Mouse (Mus musculus) cerebellum, postnatal 4 days (tissue): ENCODE data around the gene Setmar.

ENCODE experiments used
- DNase-seq, 2 experiments: peaks; one replicate each; pipeline ENCODE4 v3.0.0; 2022; ENCODE audit warnings: low spot score in 2 of 2, mixed read lengths in 1 of 2

Gene Setmar

GRCm38 (mm10) chr6:108064918-108065526 is at the start of gene Setmar:
Gene Setmar, plus strand, starts transcription at chr6:108065045.
- DNase-seq, result peak; percentile 93 to 96

- no peak for DNase-seq
Measured at GRCm38 (mm10) chr6:108021646-108022045, 43.2 kb upstream of the Setmar start.

DNA sequence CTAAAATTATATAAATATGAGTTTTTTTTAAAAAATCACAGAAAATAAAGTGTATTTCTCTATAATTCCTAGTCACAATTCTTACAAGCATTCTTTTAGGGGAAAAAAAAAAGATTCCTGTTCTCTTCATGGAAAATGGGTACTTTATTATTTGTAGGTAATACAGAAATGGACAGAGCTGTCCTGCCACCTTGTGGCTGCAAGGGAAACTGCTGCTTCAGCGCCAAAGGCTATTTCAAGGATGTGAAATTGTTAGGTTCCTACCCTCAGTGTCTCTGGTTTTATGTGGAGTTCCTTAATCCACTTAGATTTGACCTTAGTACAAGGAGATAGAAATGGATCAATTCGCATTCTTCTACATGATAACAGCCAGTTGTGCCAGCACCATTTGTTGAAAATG is 9.8 kb upstream of the Setmar start:
- DNase-seq, result peak in 1 of 2 experiments; percentile 62

DNA sequence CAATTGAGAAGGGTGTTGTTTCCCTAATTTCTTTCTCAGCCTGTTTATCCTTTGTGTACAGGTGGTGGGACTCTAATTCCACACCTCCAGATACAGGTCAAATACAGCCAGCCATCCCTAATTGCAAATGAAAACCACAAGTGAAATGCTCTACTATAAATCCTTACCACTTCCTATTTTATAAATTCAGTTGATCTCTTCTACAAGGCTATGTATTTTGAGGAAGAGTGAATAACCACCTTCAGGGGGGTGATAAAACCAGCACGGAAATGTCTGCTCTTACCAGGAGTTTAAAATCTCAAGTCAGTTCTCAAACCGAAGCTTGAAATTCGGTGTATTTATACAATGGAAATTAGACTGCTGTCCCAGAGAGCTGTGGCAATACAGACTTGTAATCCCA is 8.9 kb upstream of the Setmar start:
- DNase-seq, result no peak

DNA sequence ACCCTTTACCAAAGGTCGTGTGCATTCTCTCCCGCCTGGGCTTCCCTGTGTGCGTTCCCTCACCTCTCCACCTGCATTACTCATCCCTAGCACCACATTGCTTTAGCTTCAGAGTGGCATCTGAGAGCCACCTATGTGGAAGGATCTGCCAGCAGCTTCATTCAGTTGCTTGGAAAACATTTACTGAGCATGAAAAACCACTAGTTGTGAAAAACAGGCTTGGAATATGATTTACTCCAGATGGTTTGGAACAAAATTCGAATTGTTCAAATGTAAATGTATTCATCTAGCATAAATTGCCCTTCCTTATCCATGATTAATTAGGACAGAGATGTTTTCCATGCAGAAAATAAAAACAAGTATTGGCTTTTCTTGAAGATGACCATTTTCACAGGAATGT is 7.5 kb upstream of the Setmar start:
- no peak for DNase-seq

DNA sequence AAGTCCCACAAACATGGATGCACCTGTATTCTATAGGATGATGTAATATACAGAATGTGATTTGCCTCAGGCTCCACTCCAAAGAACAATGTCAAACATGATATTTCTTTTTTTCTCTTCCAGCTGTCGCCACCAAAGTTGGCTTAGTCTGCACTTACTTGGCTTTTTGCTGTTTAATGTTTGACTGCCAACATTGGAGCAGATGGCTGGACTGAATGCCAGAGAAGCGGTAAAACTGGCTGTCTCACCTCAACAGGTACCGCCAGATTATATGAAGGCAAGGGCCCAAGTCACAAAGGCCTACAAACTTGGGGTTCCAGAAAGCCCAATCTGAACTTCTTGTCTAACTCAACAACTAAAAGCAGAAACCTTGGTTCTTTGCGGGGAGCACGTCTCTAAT is 6.8 kb upstream of the Setmar start:
- no peak for DNase-seq

- DNase-seq, result no peak
Measured at GRCm38 (mm10) chr6:108061121-108061520, 3.7 kb upstream of the Setmar start.

DNA sequence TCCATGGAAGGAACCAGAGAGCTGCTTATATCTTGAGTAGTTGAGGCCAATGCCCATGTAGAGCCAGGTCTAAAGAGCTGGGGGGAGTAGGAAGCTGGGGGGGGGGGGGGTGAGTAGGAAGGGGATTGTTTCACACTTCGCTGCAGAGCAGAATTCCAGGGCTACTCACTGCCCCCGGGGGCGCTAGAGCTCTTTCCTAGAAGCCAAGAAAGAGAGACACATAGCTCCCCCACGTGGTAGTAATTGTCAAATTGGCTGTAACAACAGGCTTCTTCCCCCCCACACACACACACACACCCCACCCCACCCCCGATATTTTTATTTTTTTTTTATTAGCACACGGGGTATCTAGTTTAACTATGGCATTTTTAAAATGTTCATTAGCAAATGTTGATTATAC is 738 bp downstream of the Setmar start:
- DNase-seq, result peak; percentile 63 to 82

GRCm38 (mm10) chr6:108070947-108071346 is 6.1 kb downstream of the Setmar start:
- DNase-seq, result no peak

- no peak for DNase-seq
Measured at GRCm38 (mm10) chr6:108073071-108073470, 8.2 kb downstream of the Setmar start.

DNA sequence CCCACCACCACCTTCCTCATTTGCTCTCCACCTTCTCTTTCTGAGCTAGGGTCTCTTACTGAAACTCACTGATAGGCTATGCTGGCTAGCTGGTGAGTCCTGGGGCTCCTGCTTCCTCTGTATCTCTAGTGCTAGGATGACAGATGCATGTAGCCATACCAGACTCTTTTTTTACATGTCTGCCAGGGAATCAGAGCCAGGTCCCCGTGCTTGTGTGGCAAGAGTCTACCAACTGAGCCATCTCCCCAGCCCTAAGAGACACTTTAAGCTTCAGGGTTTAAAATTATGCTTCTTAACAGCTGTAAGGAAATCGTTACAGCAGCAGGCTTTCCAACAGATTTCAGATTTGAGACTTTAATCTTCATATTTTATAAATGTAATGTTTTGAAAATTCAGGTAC is 9.1 kb downstream of the Setmar start:
- no peak for DNase-seq

DNA sequence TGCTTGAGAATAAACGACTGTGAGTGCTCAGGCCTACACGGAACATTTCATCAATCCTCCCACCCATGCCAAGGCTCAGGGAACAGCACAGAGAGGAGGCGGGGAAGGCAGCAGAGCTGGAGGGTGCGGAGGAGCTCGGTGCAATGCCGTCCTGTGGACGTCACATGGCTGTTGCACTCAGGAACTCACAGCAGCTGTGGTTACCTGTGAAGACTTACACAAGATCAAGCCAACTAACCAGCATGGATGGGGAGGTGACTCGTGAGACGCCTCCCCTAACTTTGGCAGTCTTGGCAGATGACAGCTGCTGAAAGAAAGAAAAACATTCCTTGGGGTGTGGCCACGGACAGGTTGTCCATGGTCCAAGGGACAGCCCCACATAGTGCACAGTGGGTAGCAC is 9.8 kb downstream of the Setmar start:
- no peak for DNase-seq

GRCm38 (mm10) chr6:108075857-108076256 is 11.0 kb downstream of the Setmar start:
- DNase-seq, result no peak

- no peak for DNase-seq
Measured at GRCm38 (mm10) chr6:108091296-108091695, 26.5 kb downstream of the Setmar start.

DNA sequence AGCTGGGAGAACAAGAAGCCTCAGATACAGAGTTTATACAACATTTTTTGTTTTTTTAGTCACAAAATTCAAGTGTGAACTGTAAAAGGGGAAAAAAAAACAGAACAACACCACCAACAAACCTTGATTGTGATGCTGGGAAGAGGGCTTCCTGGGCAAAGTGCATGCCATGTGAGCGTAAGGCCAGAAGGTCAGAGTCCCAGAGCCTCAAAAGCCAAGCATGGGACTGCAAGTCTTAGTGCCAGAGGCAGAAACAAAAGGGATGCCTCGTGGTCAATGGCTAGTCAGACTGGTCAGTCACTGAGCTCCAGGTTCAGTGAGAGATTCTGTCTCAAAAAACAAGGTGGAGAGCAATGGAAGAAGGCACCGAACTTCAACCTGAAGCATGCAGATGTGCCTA is 27.8 kb downstream of the Setmar start:
- no peak for DNase-seq

- DNase-seq, result no peak
Measured at GRCm38 (mm10) chr6:108093449-108093848, 28.6 kb downstream of the Setmar start.

- DNase-seq, result no peak
Measured at GRCm38 (mm10) chr6:108095445-108095844, 30.6 kb downstream of the Setmar start.

DNA sequence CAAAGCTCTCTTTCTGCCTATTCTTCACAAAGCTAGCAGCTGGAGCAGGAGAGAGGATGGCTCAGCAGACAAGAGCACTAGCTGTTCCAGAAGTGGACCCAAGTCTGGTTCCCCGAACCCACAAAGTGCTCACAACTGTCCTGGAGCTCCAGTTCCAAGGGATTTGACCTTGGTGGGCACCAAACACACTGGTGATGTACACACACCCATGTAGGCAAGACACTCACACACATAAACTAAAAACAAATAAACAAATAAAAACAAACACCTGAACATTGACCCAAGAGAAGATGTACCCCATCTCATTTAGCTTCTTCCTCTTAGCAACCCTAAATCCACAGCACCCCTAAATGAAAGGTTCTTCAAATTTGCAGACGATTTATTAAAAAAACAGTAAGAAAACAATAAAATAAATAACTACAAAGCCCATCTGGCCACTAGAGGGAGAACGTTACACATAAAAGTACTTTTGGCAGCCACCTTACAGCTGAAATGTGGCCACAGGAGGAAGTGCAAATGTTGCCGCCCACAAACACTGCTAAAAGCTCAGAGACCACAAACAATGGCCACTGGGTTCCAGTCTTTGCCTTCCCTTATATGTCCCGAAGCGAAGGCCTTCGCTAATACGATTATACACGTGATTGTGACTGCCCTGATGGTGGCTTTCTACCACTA is 33.5 kb downstream of the Setmar start:
- peak in 1 of 2 experiments; percentile 46 for DNase-seq

- DNase-seq, result no peak
Measured at GRCm38 (mm10) chr6:108098846-108099217, 34.0 kb downstream of the Setmar start.

DNA sequence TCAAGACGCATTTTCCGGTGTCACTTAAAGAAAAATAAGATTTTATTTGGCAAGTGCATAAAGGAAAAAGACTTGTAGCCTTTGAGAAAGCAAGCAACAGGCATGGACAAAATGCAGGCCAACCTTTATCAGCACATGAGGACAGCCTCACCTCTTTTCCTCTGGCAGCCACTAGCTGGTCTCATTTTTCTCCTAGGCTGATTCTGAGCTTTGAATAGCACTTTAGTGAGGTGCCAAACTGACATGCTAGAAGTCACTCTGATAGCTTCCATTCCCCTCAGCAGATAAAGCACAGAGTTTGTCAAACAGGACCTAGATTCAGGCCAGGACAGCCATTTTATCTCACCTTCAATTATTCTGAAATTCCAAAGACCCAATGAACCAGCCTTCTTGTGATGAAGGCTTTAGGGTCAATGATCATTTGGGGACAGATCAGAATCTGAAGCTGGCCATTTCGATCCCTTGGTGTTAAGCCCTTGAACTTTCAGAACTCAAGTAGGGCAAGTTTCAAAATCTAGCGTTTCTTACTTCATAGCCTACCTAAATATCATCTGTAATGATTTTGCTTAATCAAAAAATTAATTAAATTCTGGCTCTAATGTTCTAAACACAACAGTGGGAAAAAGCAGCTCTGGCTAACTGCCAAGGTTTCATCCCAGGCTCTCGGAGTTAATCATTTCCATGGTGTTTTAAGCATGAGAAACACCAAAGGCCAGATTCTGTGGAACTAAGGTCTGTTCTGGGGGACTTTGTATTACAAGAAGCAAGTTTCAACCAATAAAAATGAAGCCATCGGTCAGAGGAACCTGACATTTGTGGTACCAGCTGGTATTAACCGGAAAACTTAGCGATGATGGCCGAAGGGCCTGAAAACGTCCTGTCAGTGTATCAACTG is 37.3 kb downstream of the Setmar start:
- no peak for DNase-seq

DNA sequence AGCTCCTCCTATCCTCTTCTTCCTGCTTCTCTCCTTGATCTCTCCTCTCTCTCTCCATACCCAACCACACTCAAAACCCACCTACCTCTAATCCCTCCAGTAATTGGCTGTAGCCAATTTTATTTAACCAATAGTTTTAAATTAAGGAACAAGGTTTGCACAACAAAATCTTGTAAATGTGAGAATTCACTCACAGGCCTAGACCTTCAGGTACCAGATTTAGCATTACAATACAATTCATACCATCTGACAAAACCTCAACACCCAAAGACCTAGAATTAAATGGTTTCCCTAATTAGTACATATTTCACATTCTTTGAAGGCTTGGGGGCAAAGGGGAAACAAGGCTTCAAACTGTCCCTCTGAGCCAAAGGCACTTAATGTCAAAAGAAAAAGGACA is 42.5 kb downstream of the Setmar start:
- no peak for DNase-seq

DNA sequence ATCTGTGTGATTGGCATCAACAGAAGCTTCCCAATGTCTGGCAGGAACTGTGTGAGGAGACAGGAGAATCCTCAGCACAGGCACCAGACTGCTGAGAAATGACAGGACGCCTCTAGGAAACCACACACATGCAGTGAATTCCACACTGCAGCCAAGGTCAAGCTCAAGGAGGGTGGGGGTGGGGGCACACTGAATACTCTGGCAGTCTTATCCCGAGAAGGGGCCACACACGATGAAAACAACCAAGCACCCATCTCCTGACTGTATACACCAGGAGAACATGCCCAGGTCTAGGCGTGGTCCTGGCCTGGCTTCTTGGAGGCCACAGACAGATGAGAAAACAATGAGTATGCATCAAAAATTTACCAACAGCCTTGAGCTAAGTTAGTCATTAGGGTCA is 45.5 kb downstream of the Setmar start:
- DNase-seq, result no peak

DNA sequence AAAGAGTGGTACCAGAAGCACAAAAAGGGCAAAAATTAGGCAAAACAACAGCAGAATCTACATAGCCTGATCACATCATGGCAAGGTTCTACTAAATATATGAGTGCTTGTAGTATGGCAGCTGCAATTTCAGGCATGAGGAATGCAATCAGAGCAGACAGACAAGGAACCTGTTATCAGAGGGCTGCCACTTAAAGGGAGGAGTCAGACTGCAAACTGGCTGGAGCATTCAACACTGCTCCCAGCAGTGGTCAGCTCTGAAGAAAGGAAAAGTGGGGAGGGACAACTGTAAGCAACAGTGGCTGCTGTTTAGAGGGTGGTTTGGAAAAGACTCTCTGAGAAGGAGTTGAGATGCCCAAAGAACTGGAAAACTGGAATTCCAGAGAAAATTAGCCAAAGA is 46.8 kb downstream of the Setmar start:
- no peak for DNase-seq
